Mouse (Mus musculus): Measurements from ENCODE around the gene Nrp1.

Nrp1 gene

DNA sequence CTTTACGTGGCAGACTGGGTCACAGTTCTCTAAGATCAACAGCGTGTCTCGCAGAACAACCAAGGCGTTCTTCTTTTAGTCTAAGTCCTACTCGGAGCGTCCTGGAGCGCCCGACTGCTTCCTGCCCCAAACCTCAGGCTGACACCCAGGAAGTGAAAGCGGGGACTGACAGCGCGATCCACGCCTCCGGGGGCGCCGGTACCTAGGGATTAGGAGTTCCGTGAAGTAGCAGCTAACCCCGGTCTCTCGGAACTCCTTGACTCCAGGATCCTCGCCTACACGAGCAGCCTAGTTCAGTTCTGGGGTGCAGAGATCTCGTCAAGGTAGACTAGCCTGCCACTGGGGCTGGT lies at the start of gene Nrp1:
Gene Nrp1 (plus strand): TSS at position 199 of the 350 bp plus-strand sequence.
- DNase-seq (ENCODE audit: low spot score in 2 of 2), result peak in 1 of 2 experiments; percentile 7

DNA sequence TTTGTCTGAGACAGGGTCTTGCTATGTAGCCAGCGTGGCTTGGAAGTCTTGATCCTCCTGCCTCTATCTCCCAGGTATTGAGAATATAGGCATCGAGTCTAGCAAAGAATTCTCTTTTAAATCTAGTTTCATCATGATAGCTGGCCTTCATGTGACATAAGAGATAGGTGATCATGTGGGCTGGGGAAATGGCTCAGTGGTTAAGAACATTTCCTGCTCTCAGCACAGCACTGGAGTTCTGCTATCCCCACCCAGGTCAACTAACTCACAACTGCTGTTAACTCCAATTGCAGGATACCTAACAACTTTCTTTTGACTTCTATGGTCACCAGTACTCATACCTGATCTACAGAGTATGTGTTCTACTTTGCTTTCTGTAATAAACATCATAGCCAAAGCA lies 37.6 kb upstream of the Nrp1 start:
- DNase-seq (ENCODE audit: low spot score in 2 of 2), result no peak

DNA sequence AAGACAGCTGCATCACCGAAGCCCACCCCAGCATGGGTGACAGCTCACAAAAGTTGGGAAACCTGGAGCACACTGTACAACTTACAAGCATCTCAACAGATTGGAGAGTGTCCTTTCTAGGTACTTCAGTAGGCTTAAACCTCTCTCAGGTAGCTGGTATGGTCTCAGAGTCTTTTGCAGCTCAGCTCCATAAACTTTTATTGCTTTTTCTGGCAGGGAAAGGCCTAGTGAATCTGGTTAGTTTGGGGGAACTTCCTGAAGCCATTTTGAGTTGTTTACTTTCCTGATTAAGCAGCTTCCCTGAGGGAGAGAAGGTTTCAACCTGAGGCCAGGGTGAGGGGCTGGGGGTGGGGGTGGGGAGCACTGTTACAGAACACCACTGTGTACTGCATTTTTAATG lies 31.1 kb upstream of the Nrp1 start:
- DNase-seq (ENCODE audit: low spot score in 2 of 2), result no peak

GRCm38 (mm10) chr8:128327922-128328321 lies 30.5 kb upstream of the Nrp1 start:
- no peak for DNase-seq (ENCODE audit: low spot score in 2 of 2)

DNA sequence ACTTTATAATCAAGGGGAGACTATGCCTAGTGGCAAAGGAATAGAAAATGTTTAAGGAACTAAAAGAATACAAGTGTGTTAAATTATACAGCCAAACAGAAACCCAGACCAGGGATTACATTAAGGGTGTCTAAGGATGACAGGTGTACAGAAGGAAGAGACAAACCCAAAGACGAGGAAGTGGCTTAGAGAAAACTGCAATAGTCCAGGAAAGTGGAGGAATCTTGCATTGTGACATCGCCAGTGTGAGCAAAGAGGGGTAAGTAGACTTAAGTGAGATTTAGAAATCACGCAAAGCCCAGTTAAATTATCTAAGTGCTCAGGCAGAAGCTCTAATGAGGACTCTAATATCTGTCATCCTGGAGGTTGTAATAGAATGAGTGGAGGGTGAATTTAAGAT lies 28.9 kb upstream of the Nrp1 start:
- DNase-seq (ENCODE audit: low spot score in 2 of 2), result no peak

DNA sequence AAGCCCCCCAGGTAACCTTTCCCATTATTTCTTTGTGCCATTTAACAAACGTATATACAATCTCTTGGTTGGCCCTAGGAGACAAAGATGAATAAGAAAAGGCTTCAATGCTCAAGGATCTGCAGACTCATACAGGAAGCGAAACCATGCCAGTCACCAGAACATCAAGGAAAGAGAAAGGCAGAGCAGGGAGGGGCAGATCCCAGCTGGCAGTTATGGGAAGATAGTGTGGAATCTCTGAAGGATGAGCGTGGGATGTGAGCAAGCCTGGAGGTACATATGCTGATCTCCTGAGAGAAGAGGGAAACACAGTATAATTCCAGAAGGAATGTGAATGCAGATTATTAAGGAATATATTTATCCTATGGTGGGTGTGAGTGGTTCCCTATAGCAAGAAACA lies 22.4 kb upstream of the Nrp1 start:
- DNase-seq (ENCODE audit: low spot score in 2 of 2), result no peak

- no peak for DNase-seq (ENCODE audit: low spot score in 2 of 2)
These were observed 19.5 kb upstream of the Nrp1 start for GRCm38 (mm10) chr8:128338951-128339350.

GRCm38 (mm10) chr8:128339521-128339920 lies 18.9 kb upstream of the Nrp1 start:
- DNase-seq (ENCODE audit: low spot score in 2 of 2), result no peak

- no peak for DNase-seq (ENCODE audit: low spot score in 2 of 2)
These were observed 8.0 kb upstream of the Nrp1 start for GRCm38 (mm10) chr8:128350405-128350804.

GRCm38 (mm10) chr8:128351211-128351610 lies 7.2 kb upstream of the Nrp1 start:
- no peak for DNase-seq (ENCODE audit: low spot score in 2 of 2)

- DNase-seq (ENCODE audit: low spot score in 2 of 2), result no peak
These were observed 5.6 kb upstream of the Nrp1 start for GRCm38 (mm10) chr8:128352821-128353220.

GRCm38 (mm10) chr8:128353999-128354398 lies 4.4 kb upstream of the Nrp1 start:
- no peak for DNase-seq (ENCODE audit: low spot score in 2 of 2)

DNA sequence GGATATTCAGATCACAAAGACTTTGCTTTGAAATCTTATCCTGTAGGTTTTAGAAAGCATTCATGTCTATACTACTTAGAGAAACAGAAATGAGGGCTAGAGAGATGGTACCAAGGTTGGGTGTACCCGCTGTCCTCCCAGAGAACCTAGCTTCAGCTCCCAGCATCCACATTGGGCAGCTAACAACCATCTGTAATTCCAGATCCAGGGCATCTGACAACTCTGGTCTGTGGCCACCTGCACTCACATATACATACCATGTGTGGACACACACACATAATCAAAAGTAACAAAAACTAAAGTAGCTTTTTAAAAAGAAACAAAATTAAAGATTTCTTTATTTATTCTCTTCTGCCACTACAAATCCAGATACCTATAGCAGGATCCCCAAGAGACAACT lies 3.3 kb upstream of the Nrp1 start:
- no peak for DNase-seq (ENCODE audit: low spot score in 2 of 2)

GRCm38 (mm10) chr8:128356170-128356569 lies 2.2 kb upstream of the Nrp1 start:
- DNase-seq (ENCODE audit: low spot score in 2 of 2), result no peak

DNA sequence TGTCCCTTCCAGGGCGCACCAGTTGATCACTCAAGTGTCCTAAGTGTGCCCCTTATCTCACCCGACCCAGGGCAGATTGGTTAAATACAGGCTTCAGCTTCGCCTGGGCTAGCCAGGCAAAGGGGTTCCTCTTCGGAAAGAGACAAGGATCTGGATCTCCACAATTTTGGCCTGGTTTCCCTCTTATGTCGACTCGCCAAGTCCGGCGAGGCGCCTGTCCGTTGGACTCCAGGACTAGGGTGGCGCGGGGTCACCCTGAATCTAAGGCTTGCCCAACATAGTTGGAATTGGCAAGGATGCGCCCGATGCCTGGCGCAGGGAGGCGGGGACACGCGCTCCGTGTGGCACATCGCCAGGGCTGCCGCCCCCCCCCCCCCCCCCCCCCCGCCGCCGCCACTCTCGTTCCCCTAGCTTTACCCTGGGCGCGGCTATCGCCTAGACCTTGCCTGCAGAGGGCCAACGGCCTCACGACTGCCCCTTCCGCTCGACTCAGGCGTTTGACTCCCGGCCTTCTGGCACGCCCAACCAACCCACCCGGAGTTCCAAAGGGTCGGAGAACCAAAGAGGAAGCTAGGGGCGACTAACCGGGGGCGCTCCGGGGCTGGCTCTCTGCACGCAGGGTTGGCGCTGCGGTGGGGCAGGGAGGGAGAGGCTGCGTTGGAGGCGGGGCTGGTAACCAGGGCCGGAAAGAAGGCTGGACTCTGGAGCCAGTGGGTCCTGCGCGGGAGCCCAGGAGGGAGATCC lies 1.4 kb upstream of the Nrp1 start:
- peak in 1 of 2 experiments; percentile 9 for DNase-seq (ENCODE audit: low spot score in 2 of 2)

DNA sequence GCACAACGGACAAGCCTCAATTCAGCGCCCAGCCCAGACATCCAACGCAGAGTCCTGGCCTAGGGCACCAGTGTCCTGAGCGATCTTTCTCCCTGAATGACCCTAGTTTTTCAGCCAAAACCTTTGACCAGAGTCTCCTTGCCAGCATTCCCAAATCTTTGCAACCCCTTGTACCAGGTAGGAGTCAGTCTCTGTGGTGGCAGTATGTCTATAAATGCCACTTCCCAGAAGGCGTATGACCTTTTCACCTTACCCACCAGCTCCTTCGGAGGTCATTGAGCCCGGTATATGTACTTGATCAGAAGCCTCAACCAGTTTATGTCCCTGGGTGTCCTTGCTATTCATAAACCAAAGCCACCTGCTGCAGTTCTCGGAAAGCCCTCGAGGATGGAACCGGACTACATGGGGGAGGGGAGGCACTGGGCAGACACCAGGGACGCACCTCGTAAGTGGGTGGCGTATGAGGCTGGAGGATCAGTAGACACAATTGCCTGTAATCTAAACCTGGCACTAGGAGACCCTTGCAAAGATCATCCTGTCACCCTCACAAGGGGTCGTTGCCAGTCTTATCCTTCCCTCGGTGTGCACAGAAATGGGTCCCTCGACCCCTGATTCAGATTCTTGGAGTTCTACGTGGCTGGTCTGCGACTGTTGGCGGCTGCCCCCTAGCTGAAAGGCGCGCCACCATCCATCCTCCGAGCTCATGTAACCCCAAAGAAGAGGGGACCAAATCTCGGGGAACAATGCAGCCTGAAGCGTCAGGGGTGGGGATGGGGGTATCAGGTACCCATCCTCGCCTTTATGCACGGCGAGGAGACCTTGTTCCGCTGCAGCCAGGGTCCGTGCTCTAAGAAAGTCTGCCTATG lies 631 bp upstream of the Nrp1 start:
- peak in 1 of 2 experiments; percentile 8 for DNase-seq (ENCODE audit: low spot score in 2 of 2)

- no peak for DNase-seq (ENCODE audit: low spot score in 2 of 2)
These were observed 534 bp downstream of the Nrp1 start for GRCm38 (mm10) chr8:128358756-128359520.

GRCm38 (mm10) chr8:128359521-128360318 lies 1.3 kb downstream of the Nrp1 start:
- DNase-seq (ENCODE audit: low spot score in 2 of 2), result no peak

DNA sequence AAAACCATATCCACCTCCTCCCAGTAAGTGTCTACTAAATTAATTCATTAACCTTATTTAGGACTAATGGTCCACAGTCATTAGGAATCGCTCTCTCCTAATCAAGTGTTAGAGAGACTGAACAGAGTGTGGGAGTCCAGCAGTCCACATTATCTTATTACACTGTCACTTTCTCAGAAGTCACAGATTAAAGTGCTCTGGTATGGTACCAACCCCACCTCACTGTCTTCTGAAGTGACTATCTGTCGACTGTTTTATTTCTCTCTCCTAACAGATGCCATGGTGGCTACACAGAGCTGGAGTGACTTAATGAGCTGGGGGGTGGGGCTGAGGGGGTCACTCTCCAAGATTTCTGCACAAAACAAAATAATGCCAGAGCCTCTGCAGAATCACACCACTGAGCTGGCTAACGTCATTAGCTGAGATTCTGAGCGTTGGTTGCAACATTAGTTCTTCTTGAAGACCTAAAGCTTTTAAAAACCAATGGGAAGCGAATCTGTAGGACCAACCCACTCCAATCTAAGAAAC lies 3.0 kb downstream of the Nrp1 start:
- no peak for DNase-seq (ENCODE audit: low spot score in 2 of 2)

DNA sequence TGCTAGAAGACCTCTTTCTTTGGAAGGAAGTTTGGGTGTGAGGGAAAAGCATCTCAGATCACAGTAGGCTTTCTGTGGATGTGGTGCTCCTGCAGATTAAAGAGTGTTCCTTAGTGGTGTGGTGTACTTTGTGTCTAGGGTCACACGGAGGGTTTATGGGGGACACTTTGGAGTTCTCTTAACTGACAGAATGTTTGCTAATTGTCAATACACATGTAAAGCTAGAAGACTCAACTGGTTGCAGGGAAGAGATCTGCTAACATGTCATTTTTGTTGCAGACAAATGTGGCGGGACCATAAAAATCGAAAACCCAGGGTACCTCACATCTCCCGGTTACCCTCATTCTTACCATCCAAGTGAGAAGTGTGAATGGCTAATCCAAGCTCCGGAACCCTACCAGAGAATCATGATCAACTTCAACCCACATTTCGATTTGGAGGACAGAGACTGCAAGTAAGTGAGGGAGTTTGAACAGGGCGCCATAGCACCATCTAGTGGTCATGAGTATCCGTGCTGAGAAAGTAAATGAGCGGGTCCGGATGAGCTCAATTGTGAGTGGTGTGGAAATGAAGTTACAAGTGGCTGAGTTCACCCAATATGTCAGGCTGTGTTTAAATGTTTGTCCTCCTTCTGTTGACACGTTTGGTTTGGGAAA lies 4.7 kb downstream of the Nrp1 start:
- peak; percentile 16 to 56 for DNase-seq (ENCODE audit: low spot score in 2 of 2)

DNA sequence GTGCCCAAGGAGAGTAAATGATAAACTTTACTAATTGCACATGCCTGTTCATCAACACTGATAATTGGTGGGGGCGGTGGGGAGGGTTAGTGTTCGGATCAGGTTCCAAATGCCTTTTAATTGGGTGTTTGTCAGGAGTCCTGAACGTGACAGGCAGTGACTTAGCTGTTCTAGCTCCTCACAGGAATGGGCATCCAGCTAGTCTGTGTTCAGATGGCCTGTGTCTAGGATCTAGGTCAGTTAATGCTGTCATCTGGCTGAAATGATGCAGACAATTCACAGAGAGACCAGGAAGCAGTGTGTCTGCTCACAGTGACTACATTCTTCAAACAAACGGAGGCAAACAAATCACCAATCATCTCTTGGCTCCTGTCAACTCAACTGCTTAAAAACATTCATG lies 12.1 kb downstream of the Nrp1 start:
- DNase-seq (ENCODE audit: low spot score in 2 of 2), result no peak
